ENCODE assay signal across 7 mouse cellular contexts in genomic region chr10:78134975-78135798, GRCm38 (mm10). TPM values are rescaled to one million over a fixed set of nuclear protein-coding genes. Genes with fewer than 3 reads are reported as not detected.
A peak's percentile ranks its signal among the peaks of the same experiment; 100 is the strongest.
DNase-seq lines count a peak whose midpoint lies in the region; ATAC-seq lines count a peak whose summit lies in the region.

No protein-coding gene starts in this region.

- no peak overlapping the region for H3K4me2 ChIP-seq in embryonic facial prominence, embryonic 11.5 days (ENCODE audit: low read depth, low read length)
- peak overlapping the region; percentile 48 for H3K4me2 ChIP-seq in limb, embryonic 12.5 days
- H3K4me2 ChIP-seq in midbrain, embryonic 15.5 days, result peak overlapping the region; percentile 9; the same call in 1 of the 2 replicates

- peak; percentile 34 for ATAC-seq in embryonic facial prominence, embryonic 11.5 days (replicated peaks; ENCODE audit: insufficient number of reproducible peaks, low FRiP score, low TSS enrichment, low read depth)
- peak; percentile 67 to 69 for ATAC-seq in hematopoietic stem cell, adult 5-6 weeks (replicated peaks in 1 of 2; ENCODE audit: insufficient read depth in 1 of 2, low FRiP score in 2 of 2, low TSS enrichment in 1 of 2, low read depth in 1 of 2, poor library complexity in 2 of 2, severe bottlenecking in 2 of 2)
- peak; percentile 40 for ATAC-seq in limb, embryonic 12.5 days (ENCODE audit: insufficient number of reproducible peaks, insufficient read depth, low FRiP score, low TSS enrichment, low read depth)
- 0 out of 2 replicates have a peak, but pooled peaks have one; percentile 17 for ATAC-seq in midbrain, embryonic 15.5 days (replicated peaks)

- peak; percentile 25 for DNase-seq in NIH3T3 (ENCODE audit: low read depth)
- DNase-seq in embryonic facial prominence, embryonic 11.5 days (ENCODE audit: low spot score), result peak; percentile 68
- DNase-seq in right cerebral cortex, postnatal 4 days, result no peak
- no peak for DNase-seq in thymus, postnatal 25 days

- peaks cover 6% of the 10 kb centered on the region; the same call in 1 of the 2 replicates for H3K4me1 ChIP-seq in embryonic facial prominence, embryonic 11.5 days (ENCODE audit: control insufficient read depth, insufficient read depth, low read length)
- peaks cover 23% of the 10 kb centered on the region for H3K4me1 ChIP-seq in limb, embryonic 12.5 days (replicated peaks)
- H3K4me1 ChIP-seq in midbrain, embryonic 15.5 days, result peaks cover 8% of the 10 kb centered on the region

- 9% methylated on average over 14 of the region's 14 CpGs for WGBS in embryonic facial prominence, embryonic 11.5 days
- 14% methylated on average over 14 of the region's 14 CpGs for WGBS in limb, embryonic 12.5 days
- 11% methylated on average over 14 of the region's 14 CpGs for WGBS in midbrain, embryonic 15.5 days

- H3K27ac ChIP-seq in embryonic facial prominence, embryonic 11.5 days (replicated peaks; ENCODE audit: low read depth, low read length), result no peak overlapping the region
- H3K27ac ChIP-seq in limb, embryonic 12.5 days, result peak overlapping the region; percentile 60; the same call in 1 of the 2 replicates
- no peak overlapping the region for H3K27ac ChIP-seq in midbrain, embryonic 15.5 days

- H3K9ac ChIP-seq in embryonic facial prominence, embryonic 11.5 days (replicated peaks; ENCODE audit: low read length), result no peak overlapping the region; the same call in 1 of the 2 replicates
- no peak overlapping the region for H3K9ac ChIP-seq in limb, embryonic 12.5 days (replicated peaks)
- no peak overlapping the region for H3K9ac ChIP-seq in midbrain, embryonic 15.5 days

- H3K9me3 ChIP-seq in embryonic facial prominence, embryonic 11.5 days (replicated peaks; ENCODE audit: control insufficient read depth, low read length), result no peaks in the 10 kb centered on the region
- no peaks in the 10 kb centered on the region for H3K9me3 ChIP-seq in limb, embryonic 12.5 days
- H3K9me3 ChIP-seq in midbrain, embryonic 15.5 days, result no peaks in the 10 kb centered on the region

- H3K4me3 ChIP-seq in embryonic facial prominence, embryonic 11.5 days (ENCODE audit: low read depth, low read length), result no peak overlapping the region
- peak overlapping the region; percentile 17 for H3K4me3 ChIP-seq in limb, embryonic 12.5 days (replicated peaks)
- no peak overlapping the region for H3K4me3 ChIP-seq in midbrain, embryonic 15.5 days

- no peaks in the 10 kb centered on the region for H3K27me3 ChIP-seq in embryonic facial prominence, embryonic 11.5 days (ENCODE audit: control insufficient read depth, insufficient read depth, low read length)
- no peaks in the 10 kb centered on the region for H3K27me3 ChIP-seq in limb, embryonic 12.5 days
- no peaks in the 10 kb centered on the region for H3K27me3 ChIP-seq in midbrain, embryonic 15.5 days (replicated peaks)

- no peaks in the 10 kb centered on the region for H3K36me3 ChIP-seq in embryonic facial prominence, embryonic 11.5 days (replicated peaks; ENCODE audit: control insufficient read depth, insufficient read depth, low read depth, low read length)
- H3K36me3 ChIP-seq in limb, embryonic 12.5 days, result no peaks in the 10 kb centered on the region
- no peaks in the 10 kb centered on the region for H3K36me3 ChIP-seq in midbrain, embryonic 15.5 days (replicated peaks)

RNA-seq across cellular contexts. Expression of gene D10Jhu81e, which starts 34.4 kb away (rescaled TPM):
- polyA plus RNA-seq in embryonic facial prominence, embryonic 11.5 days (2014; fragmentation: Nextera tagmentation; extraction: Ambion mirVana), result 22.7 and 25.3 TPM in 2 replicates
- 74.6 and 96.5 TPM in 2 replicates for total RNA-seq in hematopoietic stem cell, adult 5-6 weeks (2017)
- 30.9 and 34.0 TPM in 2 replicates for polyA plus RNA-seq in limb, embryonic 12.5 days (2016; fragmentation: Nextera tagmentation; extraction: Ambion mirVana)
- polyA plus RNA-seq in midbrain, embryonic 15.5 days (2015; fragmentation: Nextera tagmentation; extraction: Ambion mirVana), result 22.8 and 28.7 TPM in 2 replicates

RNA-seq across cellular contexts. Expression of gene Pwp2, which starts 49.8 kb away (rescaled TPM):
- 20.0 and 21.6 TPM in 2 replicates for polyA plus RNA-seq in embryonic facial prominence, embryonic 11.5 days (2014; fragmentation: Nextera tagmentation; extraction: Ambion mirVana)
- 23.6 and 26.3 TPM in 2 replicates for total RNA-seq in hematopoietic stem cell, adult 5-6 weeks (2017)
- 27.1 and 28.6 TPM in 2 replicates for polyA plus RNA-seq in limb, embryonic 12.5 days (2016; fragmentation: Nextera tagmentation; extraction: Ambion mirVana)
- polyA plus RNA-seq in midbrain, embryonic 15.5 days (2015; fragmentation: Nextera tagmentation; extraction: Ambion mirVana), result 18.1 and 18.4 TPM in 2 replicates

Comparison
In these comparisons a context has a peak if more than half of its experiments do, and no peak if none do; other contexts are left out.
1. DNase-seq: peak in NIH3T3 (single experiment) and embryonic facial prominence, embryonic 11.5 days (single experiment); none in right cerebral cortex, postnatal 4 days (single experiment) and thymus, postnatal 25 days (single experiment).
2. ATAC-seq: peak in every context shown above with its lines; median percentile 68 in hematopoietic stem cell, adult 5-6 weeks; 40 in limb, embryonic 12.5 days; 34 in embryonic facial prominence, embryonic 11.5 days; 17 in midbrain, embryonic 15.5 days.